Mouse (Mus musculus) lung, postnatal 0 days (tissue): Measurements from ENCODE around the gene Tspan8.

Experiments
- CTCF ChIP-seq: IDR thresholded peaks from 2 replicates; pipeline ENCODE4 v1.5.1; 2016; ENCODE audit warnings: antibody characterized with exemption, mild to moderate bottlenecking
- EP300 ChIP-seq: IDR thresholded peaks from 2 replicates; pipeline ENCODE4 v1.6.1; 2016; ENCODE audit warnings: antibody characterized with exemption, mild to moderate bottlenecking, control low read depth

DNA sequence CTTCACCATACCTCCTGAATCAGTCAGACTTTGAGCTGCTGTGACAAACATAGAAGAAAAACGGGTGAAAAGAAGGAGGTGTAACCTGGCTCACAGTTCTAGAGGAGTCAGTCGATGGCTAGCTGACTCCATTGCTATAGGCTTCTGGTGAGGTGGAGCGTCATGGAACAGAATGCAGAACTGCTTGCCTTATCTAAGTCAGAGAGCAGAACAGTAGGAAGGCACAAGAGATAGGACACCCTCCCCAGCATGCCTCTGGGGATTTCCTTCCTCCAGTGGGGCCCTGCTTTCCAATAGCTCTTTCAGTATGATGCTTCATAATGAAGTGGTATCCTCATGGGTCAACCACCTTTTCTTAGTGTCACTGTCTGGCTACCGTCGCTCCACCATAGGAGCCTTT lies 66.1 kb downstream of the Tspan8 start:
- TF ChIP-seq CTCF (no peak), EP300 (no peak)
